Comparison of ENCODE assay signal across 11 mouse cellular contexts in the genomic region with DNA sequence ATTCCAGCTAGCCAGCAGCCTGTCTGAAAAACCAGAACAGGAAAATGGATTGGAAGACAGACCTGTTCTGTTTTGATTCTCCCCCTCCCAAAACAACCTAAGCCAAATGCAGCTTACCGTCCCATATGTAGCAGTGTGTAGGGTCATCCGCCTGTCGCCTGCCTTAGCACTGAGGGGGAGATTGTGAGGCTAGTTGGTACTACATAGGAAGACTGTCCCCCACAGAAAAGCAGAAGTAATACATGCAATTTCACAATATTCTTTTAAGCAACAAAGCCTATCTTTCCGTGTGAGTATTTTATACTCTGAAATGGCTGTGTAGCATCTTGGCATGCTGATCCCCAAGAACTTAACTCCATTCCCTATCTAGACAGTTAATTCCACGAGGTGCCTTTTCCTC. TPM values are rescaled to one million over a fixed set of nuclear protein-coding genes. Genes with fewer than 3 reads are reported as not detected.
DNase-seq lines count a peak whose midpoint lies in the region; ATAC-seq and TF ChIP-seq lines count a peak whose summit lies in the region.
"Had no signal": no experiment of that assay in that cellular context is flagged by ENCODE, and none has a peak within 500 bp of the region (broad histone marks: within the 10 kb centered on the region; RNA-seq: fewer than 3 reads in every experiment).

No protein-coding gene starts in this region.

- H3K27me3 ChIP-seq in embryonic facial prominence, embryonic 14.5 days (replicated peaks; ENCODE audit: control insufficient read depth, insufficient read depth, low read length): no peaks in the 10 kb centered on the region
- H3K27me3 ChIP-seq in embryonic facial prominence, embryonic 10.5 days (replicated peaks; ENCODE audit: low read depth, poor library complexity, severe bottlenecking): no peaks in the 10 kb centered on the region
- H3K27me3 ChIP-seq in kidney, adult 2 months (replicated peaks; ENCODE audit: control insufficient read depth, insufficient read depth, low read length): no peaks in the 10 kb centered on the region
- no peaks in the 10 kb centered on the region for H3K27me3 ChIP-seq in limb, embryonic 15.5 days
- H3K27me3 ChIP-seq: neural tube, embryonic 12.5 days had no signal

- TF ChIP-seq CTCF in kidney, adult 2 months (conservative IDR thresholded peaks at IDR 0.05; ENCODE audit: insufficient read depth, insufficient read length, low read depth, low read length): no peak

- H3K4me2 ChIP-seq in embryonic facial prominence, embryonic 14.5 days (ENCODE audit: low read depth, low read length): no peak overlapping the region
- no peak overlapping the region for H3K4me2 ChIP-seq in limb, embryonic 15.5 days
- H3K4me2 ChIP-seq: neural tube, embryonic 12.5 days had no signal

- no peaks in the 10 kb centered on the region for H3K36me3 ChIP-seq in embryonic facial prominence, embryonic 14.5 days (ENCODE audit: control insufficient read depth, insufficient read depth, low read length)
- peaks cover 25% of the 10 kb centered on the region for H3K36me3 ChIP-seq in embryonic facial prominence, embryonic 10.5 days (replicated peaks)
- no peaks in the 10 kb centered on the region for H3K36me3 ChIP-seq in kidney, adult 2 months (ENCODE audit: control insufficient read depth, insufficient read depth, low read length)
- H3K36me3 ChIP-seq in limb, embryonic 15.5 days: 0 out of 2 replicates have a peak, but pooled peaks cover 7% of the 10 kb centered on the region

- DNase-seq in embryonic facial prominence, embryonic 14.5 days (ENCODE audit: low spot score): no peak
- DNase-seq in embryonic facial prominence, embryonic 10.5 days (ENCODE audit: low spot score): no peak
- DNase-seq in kidney, adult 2 months: no peak
- no peak for DNase-seq in kidney, postnatal 36 days
- peak; percentile 52 for DNase-seq in A20 (ENCODE audit: low read depth, low spot score)
- DNase-seq in thymus, postnatal 25 days: no peak
- no peak for DNase-seq in embryo, embryonic 10 days (ENCODE audit: low spot score)
- DNase-seq: cerebellum, postnatal 25 days had no signal

- no peak for TF ChIP-seq POLR2A in kidney, adult 2 months (IDR thresholded peaks at IDR 0.05; ENCODE audit: low read depth, low read length)

- 0 out of 2 replicates have a peak overlapping the region, but pooled peaks have one; percentile 48 for H3K27ac ChIP-seq in embryonic facial prominence, embryonic 14.5 days (replicated peaks; ENCODE audit: low read depth, low read length)
- H3K27ac ChIP-seq in embryonic facial prominence, embryonic 10.5 days (replicated peaks): no peak overlapping the region
- peak overlapping the region; percentile 67 for H3K27ac ChIP-seq in kidney, adult 2 months (ENCODE audit: insufficient read depth, low read depth, low read length)
- peak overlapping the region; percentile 43; the same call in 1 of the 2 replicates for H3K27ac ChIP-seq in limb, embryonic 15.5 days
- H3K27ac ChIP-seq: neural tube, embryonic 12.5 days had no signal

- no peak for ATAC-seq in embryonic facial prominence, embryonic 14.5 days (ENCODE audit: low read depth)
- no peak for ATAC-seq in limb, embryonic 15.5 days (ENCODE audit: insufficient number of reproducible peaks, low FRiP score, low TSS enrichment, low read depth)
- ATAC-seq: intestine, postnatal 0 days had no signal

- H3K4me1 ChIP-seq in embryonic facial prominence, embryonic 14.5 days (ENCODE audit: control insufficient read depth, insufficient read depth, low read length): no peaks in the 10 kb centered on the region
- peaks cover 15% of the 10 kb centered on the region for H3K4me1 ChIP-seq in embryonic facial prominence, embryonic 10.5 days
- peaks cover 21% of the 10 kb centered on the region for H3K4me1 ChIP-seq in kidney, adult 2 months (ENCODE audit: control insufficient read depth, insufficient read depth, low read length)
- peaks cover 21% of the 10 kb centered on the region for H3K4me1 ChIP-seq in limb, embryonic 15.5 days

- no peaks in the 10 kb centered on the region for H3K9me3 ChIP-seq in embryonic facial prominence, embryonic 14.5 days (ENCODE audit: control insufficient read depth, low read length)
- H3K9me3 ChIP-seq in embryonic facial prominence, embryonic 10.5 days: no peaks in the 10 kb centered on the region
- H3K9me3 ChIP-seq in limb, embryonic 15.5 days: no peaks in the 10 kb centered on the region
- H3K9me3 ChIP-seq: neural tube, embryonic 12.5 days had no signal

- WGBS in embryonic facial prominence, embryonic 14.5 days: 74% methylated on average over 5 of the region's 5 CpGs
- 88% methylated on average over 5 of the region's 5 CpGs for WGBS in embryonic facial prominence, embryonic 10.5 days
- WGBS in kidney, adult 2 months: 59% methylated on average over 5 of the region's 5 CpGs
- 66% methylated on average over 5 of the region's 5 CpGs for WGBS in limb, embryonic 15.5 days

- no peak overlapping the region for H3K9ac ChIP-seq in embryonic facial prominence, embryonic 14.5 days (ENCODE audit: low read depth, low read length)
- no peak overlapping the region for H3K9ac ChIP-seq in limb, embryonic 15.5 days
- H3K9ac ChIP-seq: neural tube, embryonic 12.5 days had no signal

- no peak overlapping the region for H3K4me3 ChIP-seq in embryonic facial prominence, embryonic 14.5 days (ENCODE audit: low read depth, low read length)
- H3K4me3 ChIP-seq in embryonic facial prominence, embryonic 10.5 days: no peak overlapping the region
- no peak overlapping the region for H3K4me3 ChIP-seq in kidney, adult 2 months (ENCODE audit: insufficient read depth, low read depth, low read length)
- no peak overlapping the region for H3K4me3 ChIP-seq in limb, embryonic 15.5 days
- H3K4me3 ChIP-seq: neural tube, embryonic 12.5 days had no signal

RNA-seq across cellular contexts. Expression of gene Pkig, which starts 44.7 kb away (rescaled TPM):
- polyA plus RNA-seq in embryonic facial prominence, embryonic 14.5 days (2014; fragmentation: Nextera tagmentation; extraction: Ambion mirVana): 153 and 165 TPM in 2 replicates
- polyA plus RNA-seq in embryonic facial prominence, embryonic 10.5 days (2016; fragmentation: Nextera tagmentation; extraction: Ambion mirVana): 189 and 194 TPM in 2 replicates
- 100 and 107 TPM in 2 replicates for polyA plus RNA-seq in kidney, adult 2 months (2012; rRNA removed)
- polyA plus RNA-seq in limb, embryonic 15.5 days (2015; fragmentation: Nextera tagmentation; extraction: Ambion mirVana): 119 and 151 TPM in 2 replicates

RNA-seq across cellular contexts. Expression of gene Ada, which starts 47.1 kb away (rescaled TPM):
- 7.2 and 10.4 TPM in 2 replicates for polyA plus RNA-seq in embryonic facial prominence, embryonic 14.5 days (2014; fragmentation: Nextera tagmentation; extraction: Ambion mirVana)
- polyA plus RNA-seq in embryonic facial prominence, embryonic 10.5 days (2016; fragmentation: Nextera tagmentation; extraction: Ambion mirVana): 9.7 and 11.1 TPM in 2 replicates
- polyA plus RNA-seq in kidney, adult 2 months (2012; rRNA removed): 1.8 and 2.4 TPM in 2 replicates
- polyA plus RNA-seq in limb, embryonic 15.5 days (2015; fragmentation: Nextera tagmentation; extraction: Ambion mirVana): 9.0 and 9.9 TPM in 2 replicates

RNA-seq across cellular contexts. Expression of gene Serinc3, which starts 58.0 kb away (rescaled TPM):
- 43.0 and 53.0 TPM in 2 replicates for polyA plus RNA-seq in embryonic facial prominence, embryonic 14.5 days (2014; fragmentation: Nextera tagmentation; extraction: Ambion mirVana)
- 21.9 and 22.1 TPM in 2 replicates for polyA plus RNA-seq in embryonic facial prominence, embryonic 10.5 days (2016; fragmentation: Nextera tagmentation; extraction: Ambion mirVana)
- polyA plus RNA-seq in kidney, adult 2 months (2012; rRNA removed): 340 and 357 TPM in 2 replicates
- polyA plus RNA-seq in limb, embryonic 15.5 days (2015; fragmentation: Nextera tagmentation; extraction: Ambion mirVana): 40.3 and 41.3 TPM in 2 replicates
